Mouse (Mus musculus) forebrain, embryonic 13.5 days (tissue): ENCODE data around the gene Gm49395. TPM values are rescaled to one million over a fixed set of nuclear protein-coding genes. Genes with fewer than 3 reads are reported as not detected.

Source experiments
- ATAC-seq: fragments of 200-750 bp; cut with Nextera tagmentation; 2 replicates; pipeline ENCODE4 v1.8.0; 2017
- H3K27ac ChIP-seq: fragments of 300-500 bp; sonication (generic); 2 replicates; pipeline ENCODE4 v1.5.1; 2015; ENCODE audit warnings: inconsistent platforms, mild to moderate bottlenecking, moderate library complexity
- H3K27me3 ChIP-seq: fragments of 300-500 bp; sonication (generic); 2 replicates; pipeline ENCODE4 v1.6.1; 2015; ENCODE audit warnings: mild to moderate bottlenecking, inconsistent platforms
- H3K36me3 ChIP-seq: fragments of 300-500 bp; sonication (generic); 2 replicates; pipeline ENCODE4 v1.6.1; 2015; ENCODE audit warnings: mild to moderate bottlenecking, inconsistent platforms; ENCODE audit not compliant: poor library complexity, severe bottlenecking
- H3K4me1 ChIP-seq: fragments of 300-500 bp; sonication (generic); 2 replicates; pipeline ENCODE4 v1.6.1; 2015; ENCODE audit warnings: inconsistent platforms
- H3K4me2 ChIP-seq: fragments of 300-500 bp; sonication (generic); 2 replicates; pipeline ENCODE4 v1.6.1; 2015; ENCODE audit warnings: inconsistent platforms, mild to moderate bottlenecking, moderate library complexity
- H3K4me3 ChIP-seq: fragments of 300-500 bp; sonication (generic); 2 replicates; pipeline ENCODE4 v1.5.1; 2015; ENCODE audit warnings: mild to moderate bottlenecking, inconsistent platforms
- H3K9ac ChIP-seq: fragments of 300-500 bp; sonication (generic); 2 replicates; pipeline ENCODE4 v1.6.1; 2015; ENCODE audit warnings: mild to moderate bottlenecking, inconsistent platforms
- H3K9me3 ChIP-seq: fragments of 300-500 bp; sonication (generic); replicated peaks from 2 replicates; pipeline ENCODE4 v1.6.1; 2016; ENCODE audit warnings: inconsistent platforms
- WGBS: fragments of 180-500 bp; shearing (Covaris S2); methylation state at CpG from one replicate; pipeline ENCODE4 v1.1.7; 2015; 5-methylcytosine and 5-hydroxymethylcytosine counted together
- polyA plus RNA-seq: library from polyadenylated mRNA; unstranded; fragments of >200 nt; fragmentation: Nextera tagmentation; extraction: Ambion mirVana; gene quantifications from 2 replicates; pipeline ENCODE4 v1.2.1, GENCODE M21; 2015

Gene Gm49395
- polyA plus RNA-seq, 1 experiment from 2014 or later = 2.7 TPM

DNA sequence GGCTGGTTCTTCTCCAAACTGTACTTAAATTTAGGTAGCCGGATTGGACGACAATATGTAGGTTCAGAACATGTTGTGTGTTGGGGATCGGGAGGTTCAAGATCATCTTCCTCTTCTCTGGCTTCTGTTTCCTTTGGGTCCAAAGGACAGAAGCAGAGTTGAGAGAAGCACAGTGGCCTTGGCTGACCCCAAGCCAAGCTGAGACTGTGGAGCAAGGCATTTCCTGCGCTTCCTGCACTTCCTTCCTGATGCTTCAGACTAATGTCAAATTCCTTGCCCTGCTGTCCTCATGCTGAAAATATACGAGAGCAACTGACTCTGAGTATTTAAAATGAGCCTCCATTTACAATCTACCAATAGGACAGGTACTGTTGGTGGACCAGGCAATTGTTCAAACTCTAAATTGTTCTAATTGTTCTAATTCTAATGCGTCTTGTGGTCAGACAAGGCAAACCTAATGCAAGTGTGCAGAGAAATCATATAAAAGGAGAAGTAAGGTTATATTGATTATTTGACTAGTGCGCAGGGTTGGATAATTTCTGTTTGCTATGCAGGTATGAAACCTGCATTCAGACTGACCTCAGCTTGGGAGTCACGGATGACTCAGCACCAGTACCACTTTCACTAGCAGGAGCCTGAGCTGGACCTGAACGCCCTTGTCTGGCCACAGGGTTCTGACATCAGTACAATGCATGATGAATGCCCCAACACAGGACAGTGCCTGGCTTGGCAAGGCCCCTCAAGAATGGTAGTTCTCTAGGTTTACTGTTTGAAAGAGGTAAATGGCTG, 24.2 kb downstream of the Gm49395 start:
- 89% methylated on average over 9 of the region's 9 CpGs for WGBS
- Histone ChIP-seq H3K4me2 (no peak overlapping the region), H3K4me1 (no peaks in the 10 kb centered on the region), H3K36me3 (no peaks in the 10 kb centered on the region), H3K27ac (no peak overlapping the region), H3K4me3 (no peak overlapping the region), H3K27me3 (no peaks in the 10 kb centered on the region), H3K9ac (no peak overlapping the region), H3K9me3 (no peaks in the 10 kb centered on the region)
- ATAC-seq = no peak

- Histone ChIP-seq H3K36me3 (no peaks in the 10 kb centered on the region), H3K27ac (no peak overlapping the region), H3K4me3 (no peak overlapping the region), H3K4me1 (no peaks in the 10 kb centered on the region), H3K9me3 (no peaks in the 10 kb centered on the region), H3K4me2 (no peak overlapping the region), H3K9ac (no peak overlapping the region), H3K27me3 (no peaks in the 10 kb centered on the region)
- ATAC-seq = no peak
- WGBS = 94% methylated on average over 6 of the region's 6 CpGs
These were observed 29.3 kb downstream of the Gm49395 start for GRCm38 (mm10) chr13:115072386-115072785.

- H3K4me3 ChIP-seq = no peak overlapping the region
- H3K4me2 ChIP-seq = no peak overlapping the region
- no peak overlapping the region for H3K9ac ChIP-seq
- WGBS = 90% methylated on average over 3 of the region's 3 CpGs
- H3K9me3 ChIP-seq = no peaks in the 10 kb centered on the region
- H3K27ac ChIP-seq = no peak overlapping the region
- no peaks in the 10 kb centered on the region for H3K27me3 ChIP-seq
- no peak for ATAC-seq
- no peaks in the 10 kb centered on the region for H3K36me3 ChIP-seq
- no peaks in the 10 kb centered on the region for H3K4me1 ChIP-seq
These were observed 30.3 kb downstream of the Gm49395 start for GRCm38 (mm10) chr13:115071431-115071830.

GRCm38 (mm10) chr13:115067968-115068330, 33.8 kb downstream of the Gm49395 start:
- Histone ChIP-seq H3K27me3 (no peaks in the 10 kb centered on the region), H3K4me1 (no peaks in the 10 kb centered on the region), H3K27ac (no peak overlapping the region), H3K9ac (no peak overlapping the region), H3K4me3 (no peak overlapping the region), H3K4me2 (no peak overlapping the region), H3K9me3 (no peaks in the 10 kb centered on the region), H3K36me3 (no peaks in the 10 kb centered on the region)
- ATAC-seq = no peak
- 95% methylated on average over 1 of the region's 1 CpGs for WGBS

- no peak for ATAC-seq
- 90% methylated on average over 4 of the region's 4 CpGs for WGBS
- H3K9me3 ChIP-seq = no peaks in the 10 kb centered on the region
- H3K9ac ChIP-seq = no peak overlapping the region
- no peak overlapping the region for H3K4me3 ChIP-seq
- H3K27me3 ChIP-seq = no peaks in the 10 kb centered on the region
- no peaks in the 10 kb centered on the region for H3K36me3 ChIP-seq
- no peak overlapping the region for H3K4me2 ChIP-seq
- H3K4me1 ChIP-seq = no peaks in the 10 kb centered on the region
- no peak overlapping the region for H3K27ac ChIP-seq
These were observed 34.3 kb downstream of the Gm49395 start for GRCm38 (mm10) chr13:115067324-115067967.

DNA sequence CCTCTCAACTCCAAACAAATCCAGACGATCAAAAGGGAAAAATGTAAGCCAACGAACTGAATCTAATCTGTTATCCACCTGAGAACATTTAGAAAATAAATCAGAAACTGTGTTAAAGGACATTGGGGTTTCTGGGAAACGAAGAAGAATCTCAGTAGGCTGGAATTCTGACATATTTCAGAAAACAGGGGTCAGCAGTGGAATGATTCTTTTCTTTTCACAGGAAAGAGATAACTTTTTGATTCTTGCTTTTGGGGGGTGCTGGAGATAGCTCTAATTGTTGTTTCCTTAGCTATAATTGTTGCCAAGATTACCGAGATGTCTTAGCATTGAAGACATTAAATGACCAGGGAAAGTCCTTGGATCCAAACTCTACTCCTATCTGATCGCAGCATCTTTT, 44.2 kb downstream of the Gm49395 start:
- no peak overlapping the region for H3K4me3 ChIP-seq
- no peak for ATAC-seq
- no peak overlapping the region for H3K4me2 ChIP-seq
- no peaks in the 10 kb centered on the region for H3K27me3 ChIP-seq
- H3K27ac ChIP-seq = no peak overlapping the region
- H3K9ac ChIP-seq = no peak overlapping the region
- H3K36me3 ChIP-seq = no peaks in the 10 kb centered on the region
- H3K4me1 ChIP-seq = 0 out of 2 replicates have a peak, but pooled peaks cover 3% of the 10 kb centered on the region
- no peaks in the 10 kb centered on the region for H3K9me3 ChIP-seq
- WGBS = 87% methylated on average over 5 of the region's 5 CpGs

DNA sequence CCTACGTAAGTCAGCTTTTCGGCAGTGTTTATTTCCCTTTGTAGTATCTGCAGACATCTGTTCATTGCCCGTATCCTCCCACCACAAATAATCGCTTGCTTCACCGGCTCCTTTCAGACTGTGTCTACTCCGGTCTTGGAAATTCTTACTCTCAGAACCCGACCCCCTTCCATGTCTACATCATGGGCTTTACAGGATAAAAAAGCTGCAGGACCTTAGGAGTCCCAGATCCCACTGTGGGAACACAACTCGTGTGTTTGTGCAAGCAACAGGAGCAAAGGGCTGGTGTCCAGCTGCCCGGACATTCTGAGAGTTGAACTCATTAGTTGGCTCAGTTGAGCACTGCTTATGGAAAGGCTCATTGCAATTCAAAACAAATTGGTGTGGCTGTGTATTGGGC, 46.9 kb downstream of the Gm49395 start:
- 18% methylated on average over 9 of the region's 9 CpGs for WGBS
- ATAC-seq = peak; percentile 43; the same call in 1 of the 2 replicates
- H3K4me3 ChIP-seq = no peak overlapping the region
- 0 out of 2 replicates have a peak, but pooled peaks cover 3% of the 10 kb centered on the region for H3K4me1 ChIP-seq
- H3K9ac ChIP-seq = no peak overlapping the region
- peak overlapping the region; percentile 8; the same call in 1 of the 2 replicates for H3K27ac ChIP-seq
- no peaks in the 10 kb centered on the region for H3K9me3 ChIP-seq
- H3K36me3 ChIP-seq = no peaks in the 10 kb centered on the region
- peak overlapping the region; percentile 29 for H3K4me2 ChIP-seq
- H3K27me3 ChIP-seq = no peaks in the 10 kb centered on the region

- 78% methylated on average over 7 of the region's 7 CpGs for WGBS
- no peaks in the 10 kb centered on the region for H3K9me3 ChIP-seq
- H3K4me1 ChIP-seq = 0 out of 2 replicates have a peak, but pooled peaks cover 3% of the 10 kb centered on the region
- no peak for ATAC-seq
- no peak overlapping the region for H3K4me3 ChIP-seq
- no peak overlapping the region for H3K27ac ChIP-seq
- H3K4me2 ChIP-seq = no peak overlapping the region
- H3K36me3 ChIP-seq = no peaks in the 10 kb centered on the region
- H3K27me3 ChIP-seq = no peaks in the 10 kb centered on the region
- no peak overlapping the region for H3K9ac ChIP-seq
These were observed 49.2 kb downstream of the Gm49395 start for GRCm38 (mm10) chr13:115052568-115052967.

DNA sequence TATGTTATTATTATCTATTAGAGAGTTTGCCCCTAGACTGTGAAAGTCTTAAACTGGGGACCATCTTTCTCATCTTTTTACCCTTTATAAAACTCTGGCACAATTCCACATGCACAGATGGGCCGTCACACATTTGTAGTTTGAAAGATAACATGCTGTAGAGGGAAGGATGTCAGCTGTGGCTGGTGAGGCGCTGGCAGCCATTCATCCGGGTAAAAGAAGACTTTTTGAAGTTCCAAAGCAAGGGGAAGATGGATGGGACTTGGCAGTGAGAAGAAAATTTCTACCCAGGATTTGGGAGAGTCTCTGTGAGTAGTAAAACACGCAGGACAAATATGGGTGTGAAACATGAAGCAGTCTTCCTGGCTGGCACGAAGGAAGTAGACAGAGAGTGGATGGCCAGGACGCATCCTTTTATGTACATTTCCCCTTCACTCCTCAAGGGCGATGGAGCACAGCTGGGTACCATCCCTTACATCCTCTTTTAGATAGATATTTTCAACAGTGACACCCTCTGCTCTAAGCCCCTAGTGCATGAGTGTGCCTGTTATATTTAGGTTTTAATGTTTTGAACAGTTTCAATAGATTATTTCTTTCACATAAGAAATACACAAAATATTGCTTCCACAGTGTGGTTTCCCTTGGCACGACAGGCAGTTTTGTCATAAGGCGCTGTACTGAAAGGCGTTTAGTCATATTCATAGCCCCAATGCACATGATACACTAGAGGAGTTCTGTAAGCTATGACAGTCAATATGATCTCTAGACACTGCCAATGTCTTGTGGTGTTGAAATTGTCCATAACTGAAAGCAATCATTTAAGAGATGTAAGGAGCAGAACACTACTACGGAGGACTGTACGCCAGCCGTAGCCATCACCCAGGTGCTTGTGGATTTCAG, 50.8 kb downstream of the Gm49395 start:
- H3K27ac ChIP-seq = no peak overlapping the region
- H3K4me2 ChIP-seq = no peak overlapping the region
- no peaks in the 10 kb centered on the region for H3K27me3 ChIP-seq
- H3K4me3 ChIP-seq = no peak overlapping the region
- H3K4me1 ChIP-seq = 0 out of 2 replicates have a peak, but pooled peaks cover 3% of the 10 kb centered on the region
- WGBS = 85% methylated on average over 13 of the region's 13 CpGs
- H3K36me3 ChIP-seq = no peaks in the 10 kb centered on the region
- no peaks in the 10 kb centered on the region for H3K9me3 ChIP-seq
- no peak overlapping the region for H3K9ac ChIP-seq
- peak; percentile 77; the same call in 1 of the 2 replicates for ATAC-seq

- no peaks in the 10 kb centered on the region for H3K36me3 ChIP-seq
- no peak overlapping the region for H3K4me3 ChIP-seq
- no peak overlapping the region for H3K4me2 ChIP-seq
- WGBS = 83% methylated on average over 2 of the region's 2 CpGs
- H3K9me3 ChIP-seq = no peaks in the 10 kb centered on the region
- H3K4me1 ChIP-seq = no peaks in the 10 kb centered on the region
- H3K9ac ChIP-seq = no peak overlapping the region
- no peak overlapping the region for H3K27ac ChIP-seq
- no peaks in the 10 kb centered on the region for H3K27me3 ChIP-seq
- ATAC-seq = no peak
These were observed 59.1 kb downstream of the Gm49395 start for GRCm38 (mm10) chr13:115042652-115043051.

GRCm38 (mm10) chr13:115037304-115037703, 64.4 kb downstream of the Gm49395 start:
- Histone ChIP-seq H3K4me1 (no peaks in the 10 kb centered on the region), H3K9ac (no peak overlapping the region), H3K9me3 (no peaks in the 10 kb centered on the region), H3K4me3 (no peak overlapping the region), H3K27ac (no peak overlapping the region), H3K27me3 (no peaks in the 10 kb centered on the region), H3K36me3 (no peaks in the 10 kb centered on the region), H3K4me2 (no peak overlapping the region)
- 74% methylated on average over 4 of the region's 4 CpGs for WGBS
- ATAC-seq = no peak

DNA sequence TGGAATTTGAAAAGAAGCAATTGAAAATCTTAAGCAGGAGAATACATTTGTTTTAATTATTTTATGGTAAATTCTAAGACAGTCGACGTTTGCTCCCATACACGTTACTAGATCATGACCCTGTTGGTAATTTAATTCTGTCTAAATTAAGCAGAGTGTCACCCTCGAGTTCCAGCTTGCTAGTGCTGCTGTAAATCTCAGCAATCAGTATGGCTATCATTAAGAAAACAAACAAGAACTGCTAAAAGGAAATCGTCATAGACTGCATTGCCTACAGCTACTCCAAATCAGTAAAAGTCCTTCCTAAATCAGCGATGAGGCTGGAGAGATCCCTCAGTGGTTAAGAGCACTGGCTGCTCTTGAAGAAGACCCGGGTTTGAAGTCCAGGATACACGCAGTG, 66.3 kb downstream of the Gm49395 start:
- 82% methylated on average over 8 of the region's 8 CpGs for WGBS
- Histone ChIP-seq H3K27ac (no peak overlapping the region), H3K9ac (no peak overlapping the region), H3K4me1 (no peaks in the 10 kb centered on the region), H3K36me3 (no peaks in the 10 kb centered on the region), H3K9me3 (no peaks in the 10 kb centered on the region), H3K4me3 (no peak overlapping the region), H3K4me2 (no peak overlapping the region), H3K27me3 (no peaks in the 10 kb centered on the region)
- ATAC-seq = no peak
